Mouse (Mus musculus) intestine, embryonic 15.5 days (tissue): ENCODE measurements around the gene Tmem131. TPM values are rescaled to one million over a fixed set of nuclear protein-coding genes. Genes with fewer than 3 reads are reported as not detected.
A peak's percentile ranks its signal among the peaks of the same experiment; 100 is the strongest.
"Not testable (repeated sequence)": the region's sequence is repeated elsewhere in the genome, so short reads cannot be mapped to it uniquely, and the experiment has no call there.

ENCODE experiments used
- ATAC-seq: fragments of 200-750 bp; cut with Nextera tagmentation; 2 replicates; pipeline ENCODE4 v1.8.0; 2017; ENCODE audit warnings: moderate TSS enrichment, moderate library complexity
- H3K27ac ChIP-seq: fragments of 300-500 bp; sonication (generic); 2 replicates; pipeline ENCODE4 v1.5.1; 2015; ENCODE audit warnings: mild to moderate bottlenecking, inconsistent platforms
- H3K27me3 ChIP-seq: fragments of 300-500 bp; sonication (generic); replicated peaks from 2 replicates; pipeline ENCODE4 v1.6.1; 2015; ENCODE audit warnings: inconsistent platforms
- H3K36me3 ChIP-seq: fragments of 300-500 bp; sonication (generic); 2 replicates; pipeline ENCODE4 v1.6.1; 2015; ENCODE audit warnings: inconsistent platforms
- H3K4me1 ChIP-seq: fragments of 300-500 bp; sonication (generic); replicated peaks from 2 replicates; pipeline ENCODE4 v1.6.1; 2015; ENCODE audit warnings: inconsistent platforms
- H3K4me2 ChIP-seq: fragments of 300-500 bp; sonication (generic); replicated peaks from 2 replicates; pipeline ENCODE4 v1.6.1; 2015; ENCODE audit warnings: mild to moderate bottlenecking, inconsistent platforms
- H3K4me3 ChIP-seq: fragments of 300-500 bp; sonication (generic); replicated peaks from 2 replicates; pipeline ENCODE4 v1.5.1; 2015; ENCODE audit warnings: inconsistent platforms
- H3K9ac ChIP-seq: fragments of 300-500 bp; sonication (generic); 2 replicates; pipeline ENCODE4 v1.6.1; 2015; ENCODE audit warnings: inconsistent platforms
- H3K9me3 ChIP-seq: fragments of 300-500 bp; sonication (generic); 2 replicates; pipeline ENCODE4 v1.6.1; 2016; ENCODE audit warnings: inconsistent platforms
- WGBS: fragments of 180-500 bp; shearing (Covaris S2); methylation state at CpG from one replicate; pipeline ENCODE4 v1.1.7; 2015; 5-methylcytosine and 5-hydroxymethylcytosine counted together
- polyA plus RNA-seq: library from polyadenylated mRNA; unstranded; fragments of >200 nt; fragmentation: Nextera tagmentation; extraction: Ambion mirVana; gene quantifications from 2 replicates; pipeline ENCODE4 v1.2.1, GENCODE M21; 2015

Gene Tmem131
- polyA plus RNA-seq, 1 experiment from 2014 or later = 13.7 TPM

GRCm38 (mm10) chr1:36836274-36836954 lies 107.1 kb downstream of the Tmem131 start:
- no peak overlapping the region for H3K4me2 ChIP-seq
- 87% methylated on average over 12 of the region's 12 CpGs for WGBS
- no peak overlapping the region for H3K27ac ChIP-seq
- H3K9ac ChIP-seq = no peak overlapping the region
- H3K9me3 ChIP-seq = no peaks in the 10 kb centered on the region
- peaks cover 35% of the 10 kb centered on the region for H3K36me3 ChIP-seq
- H3K27me3 ChIP-seq = no peaks in the 10 kb centered on the region
- ATAC-seq = no peak
- H3K4me3 ChIP-seq = no peak overlapping the region
- H3K4me1 ChIP-seq = no peaks in the 10 kb centered on the region

- Histone ChIP-seq H3K9ac (no peak overlapping the region), H3K27me3 (no peaks in the 10 kb centered on the region), H3K4me2 (no peak overlapping the region), H3K27ac (no peak overlapping the region), H3K4me1 (no peaks in the 10 kb centered on the region), H3K4me3 (no peak overlapping the region), H3K9me3 (no peaks in the 10 kb centered on the region), H3K36me3 (peaks cover 31% of the 10 kb centered on the region)
- no peak for ATAC-seq
- WGBS = 90% methylated on average over 3 of the region's 3 CpGs
Observed at GRCm38 (mm10) chr1:36835593-36835992, 107.9 kb downstream of the Tmem131 start.

GRCm38 (mm10) chr1:36834090-36834489 lies 109.4 kb downstream of the Tmem131 start:
- H3K4me3 ChIP-seq = no peak overlapping the region
- no peak overlapping the region for H3K9ac ChIP-seq
- peaks cover 31% of the 10 kb centered on the region for H3K36me3 ChIP-seq
- H3K4me1 ChIP-seq = no peaks in the 10 kb centered on the region
- no peaks in the 10 kb centered on the region for H3K9me3 ChIP-seq
- H3K27ac ChIP-seq = no peak overlapping the region
- H3K4me2 ChIP-seq = no peak overlapping the region
- 94% methylated on average over 7 of the region's 7 CpGs for WGBS
- H3K27me3 ChIP-seq = no peaks in the 10 kb centered on the region
- no peak for ATAC-seq

GRCm38 (mm10) chr1:36830913-36831866 lies 112.3 kb downstream of the Tmem131 start:
- Histone ChIP-seq H3K4me2 (no peak overlapping the region), H3K4me1 (no peaks in the 10 kb centered on the region), H3K9me3 (no peaks in the 10 kb centered on the region), H3K27me3 (no peaks in the 10 kb centered on the region), H3K27ac (no peak overlapping the region), H3K36me3 (peaks cover 33% of the 10 kb centered on the region), H3K9ac (no peak overlapping the region), H3K4me3 (no peak overlapping the region)
- ATAC-seq = no peak
- 54% methylated on average over 14 of the region's 14 CpGs for WGBS

GRCm38 (mm10) chr1:36824356-36824755 lies 119.1 kb downstream of the Tmem131 start:
- Histone ChIP-seq H3K9ac (no peak overlapping the region), H3K27ac (no peak overlapping the region), H3K4me2 (no peak overlapping the region), H3K36me3 (peaks cover 37% of the 10 kb centered on the region), H3K9me3 (no peaks in the 10 kb centered on the region), H3K4me3 (no peak overlapping the region), H3K27me3 (no peaks in the 10 kb centered on the region), H3K4me1 (no peaks in the 10 kb centered on the region)
- WGBS = 92% methylated on average over 5 of the region's 5 CpGs
- no peak for ATAC-seq

- not testable (repeated sequence) for H3K27ac ChIP-seq, H3K4me2 ChIP-seq, ATAC-seq, H3K4me3 ChIP-seq, H3K27me3 ChIP-seq, H3K9me3 ChIP-seq, H3K9ac ChIP-seq, H3K4me1 ChIP-seq
- 90% methylated on average over 4 of the region's 4 CpGs for WGBS
- peaks cover 38% of the 10 kb centered on the region for H3K36me3 ChIP-seq
Observed at GRCm38 (mm10) chr1:36821918-36822317, 121.5 kb downstream of the Tmem131 start.

GRCm38 (mm10) chr1:36815166-36815565 lies 128.3 kb downstream of the Tmem131 start:
- Histone ChIP-seq H3K9me3 (no peaks in the 10 kb centered on the region), H3K36me3 (peaks cover 31% of the 10 kb centered on the region), H3K4me2 (no peak overlapping the region), H3K9ac (no peak overlapping the region), H3K27ac (no peak overlapping the region), H3K27me3 (no peaks in the 10 kb centered on the region), H3K4me1 (no peaks in the 10 kb centered on the region; the same call in 1 of the 2 replicates), H3K4me3 (no peak overlapping the region)
- WGBS = 90% methylated on average over 6 of the region's 6 CpGs
- no peak for ATAC-seq

- WGBS = 63% methylated on average over 5 of the region's 5 CpGs
- H3K4me1 ChIP-seq = no peaks in the 10 kb centered on the region; the same call in 1 of the 2 replicates
- no peak for ATAC-seq
- H3K27me3 ChIP-seq = no peaks in the 10 kb centered on the region
- no peak overlapping the region for H3K27ac ChIP-seq
- H3K9ac ChIP-seq = no peak overlapping the region
- no peak overlapping the region for H3K4me3 ChIP-seq
- peaks cover 29% of the 10 kb centered on the region for H3K36me3 ChIP-seq
- H3K9me3 ChIP-seq = no peaks in the 10 kb centered on the region
- H3K4me2 ChIP-seq = no peak overlapping the region
Observed at GRCm38 (mm10) chr1:36814271-36814903, 129.1 kb downstream of the Tmem131 start.

GRCm38 (mm10) chr1:36813415-36813814 lies 130.1 kb downstream of the Tmem131 start:
- Histone ChIP-seq H3K4me2 (no peak overlapping the region), H3K27ac (no peak overlapping the region), H3K9ac (no peak overlapping the region), H3K27me3 (no peaks in the 10 kb centered on the region), H3K36me3 (peaks cover 34% of the 10 kb centered on the region), H3K9me3 (no peaks in the 10 kb centered on the region), H3K4me3 (no peak overlapping the region), H3K4me1 (no peaks in the 10 kb centered on the region; the same call in 1 of the 2 replicates)
- 45% methylated on average over 7 of the region's 7 CpGs for WGBS
- peak; percentile 28; the same call in 1 of the 2 replicates for ATAC-seq

- WGBS = 84% methylated on average over 7 of the region's 7 CpGs
Observed at GRCm38 (mm10) chr1:36811806-36812205, 131.7 kb downstream of the Tmem131 start.

GRCm38 (mm10) chr1:36807782-36808565 lies 135.5 kb downstream of the Tmem131 start:
- no peak overlapping the region for H3K9ac ChIP-seq
- H3K36me3 ChIP-seq = peaks cover 48% of the 10 kb centered on the region
- H3K4me1 ChIP-seq = no peaks in the 10 kb centered on the region
- no peaks in the 10 kb centered on the region for H3K9me3 ChIP-seq
- H3K27me3 ChIP-seq = no peaks in the 10 kb centered on the region
- no peak for ATAC-seq
- WGBS = 87% methylated on average over 14 of the region's 14 CpGs
- no peak overlapping the region for H3K4me2 ChIP-seq
- H3K27ac ChIP-seq = no peak overlapping the region
- H3K4me3 ChIP-seq = no peak overlapping the region

More at GRCm38 (mm10) chr1:36811806-36812205, 131.7 kb downstream of the Tmem131 start:
- no peaks in the 10 kb centered on the region for H3K9me3 ChIP-seq
- H3K36me3 ChIP-seq = peaks cover 35% of the 10 kb centered on the region
- H3K4me3 ChIP-seq = no peak overlapping the region
- no peaks in the 10 kb centered on the region for H3K27me3 ChIP-seq
- no peak for ATAC-seq
- no peak overlapping the region for H3K4me2 ChIP-seq
- H3K4me1 ChIP-seq = no peaks in the 10 kb centered on the region; the same call in 1 of the 2 replicates
- no peak overlapping the region for H3K27ac ChIP-seq
- H3K9ac ChIP-seq = no peak overlapping the region
